Mouse (Mus musculus) adrenal gland, postnatal 25 days (tissue): ENCODE data around the gene Ppp1r13b. TPM values are rescaled to one million over a fixed set of nuclear protein-coding genes. Genes with fewer than 3 reads are reported as not detected.

ENCODE experiments used
- DNase-seq: peaks from one replicate; pipeline ENCODE4 v3.0.0; 2021; ENCODE audit warnings: mixed read lengths
- total RNA-seq: library from RNA; stranded (reverse); gene quantifications from 2 replicates; pipeline ENCODE4 v1.2.3, GENCODE M21; 2021

Ppp1r13b gene
- total RNA-seq, 1 experiment from 2014 or later, result 18.1 TPM

DNA sequence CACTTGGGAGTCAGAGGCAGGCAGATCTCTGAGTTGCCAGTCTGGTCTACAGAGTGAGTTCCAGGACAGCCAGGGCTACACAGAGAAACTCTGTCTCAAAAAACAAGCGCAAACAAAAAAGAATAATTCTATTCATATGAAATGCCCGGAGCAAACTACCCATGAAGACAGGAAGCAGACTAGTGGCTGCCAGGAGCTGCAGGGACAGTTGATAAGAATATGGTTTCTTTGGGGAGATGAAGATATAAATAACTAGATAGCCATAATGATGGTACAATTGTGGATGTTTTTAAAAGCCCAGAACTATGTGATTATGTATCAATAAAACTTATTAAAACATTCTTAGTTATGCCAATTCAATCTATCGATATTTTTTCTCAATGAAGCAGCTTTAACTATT, 25.9 kb downstream of the Ppp1r13b start:
- no peak for DNase-seq

GRCm38 (mm10) chr12:111878213-111878612, 29.7 kb downstream of the Ppp1r13b start:
- DNase-seq, result peak; percentile 89

DNA sequence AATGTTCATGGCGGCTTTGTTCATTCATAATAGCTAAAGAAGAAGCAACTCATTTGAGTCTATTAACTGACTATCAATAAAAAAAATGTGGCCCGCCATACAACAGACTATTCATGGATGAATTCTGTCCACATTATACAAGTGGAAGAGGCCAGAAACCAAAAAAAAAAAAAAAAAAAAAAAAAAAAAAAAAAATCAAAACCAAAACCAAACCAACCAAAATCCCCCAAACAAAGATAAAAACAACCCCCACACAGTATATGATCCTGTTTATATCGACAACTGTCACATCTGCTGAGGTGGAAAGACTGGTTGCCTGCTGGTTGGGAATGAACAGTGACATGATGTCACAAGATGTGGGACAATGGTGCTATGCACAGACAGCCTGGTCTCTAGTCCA, 32.4 kb downstream of the Ppp1r13b start:
- DNase-seq, result no peak

- DNase-seq, result no peak
Observed at GRCm38 (mm10) chr12:111874601-111875140, 33.2 kb downstream of the Ppp1r13b start.

DNA sequence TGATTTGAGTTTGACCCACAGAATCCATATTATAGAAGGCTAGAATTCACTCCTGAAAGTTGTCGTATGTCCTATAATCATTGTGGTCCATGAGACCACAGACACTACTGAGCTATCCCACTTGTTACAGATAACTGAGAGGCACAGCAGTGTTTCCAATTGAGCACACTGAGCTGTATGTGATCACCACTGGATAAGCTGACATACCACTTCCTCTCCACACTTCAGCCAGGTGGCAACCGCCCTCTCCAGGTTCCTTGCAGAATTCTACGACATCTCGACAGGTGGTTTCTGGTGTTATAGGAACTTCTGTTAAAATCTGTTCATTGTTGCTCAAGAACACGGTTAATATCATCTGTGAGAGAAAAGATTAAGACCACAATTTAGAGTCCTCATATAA, 35.8 kb downstream of the Ppp1r13b start:
- DNase-seq, result no peak

DNA sequence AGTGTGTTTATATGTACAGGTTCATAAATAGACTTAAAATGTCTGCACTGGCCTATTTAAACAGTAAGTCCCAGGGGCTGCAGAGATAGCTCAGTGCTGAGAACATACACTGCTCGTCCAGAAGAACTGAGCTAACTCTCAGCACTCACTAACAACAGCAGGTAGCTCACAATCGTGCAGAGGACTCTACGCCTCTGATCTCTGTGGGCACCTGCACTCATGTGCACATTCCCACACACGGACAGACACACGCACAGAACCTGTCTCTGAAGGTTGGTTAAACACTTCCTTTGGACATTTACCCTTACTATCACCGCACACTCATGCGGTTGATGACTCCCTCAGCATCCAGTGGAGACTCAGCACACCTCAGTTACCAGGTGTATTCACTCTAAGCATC, 37.1 kb downstream of the Ppp1r13b start:
- no peak for DNase-seq

GRCm38 (mm10) chr12:111869806-111870205, 38.1 kb downstream of the Ppp1r13b start:
- no peak for DNase-seq

DNA sequence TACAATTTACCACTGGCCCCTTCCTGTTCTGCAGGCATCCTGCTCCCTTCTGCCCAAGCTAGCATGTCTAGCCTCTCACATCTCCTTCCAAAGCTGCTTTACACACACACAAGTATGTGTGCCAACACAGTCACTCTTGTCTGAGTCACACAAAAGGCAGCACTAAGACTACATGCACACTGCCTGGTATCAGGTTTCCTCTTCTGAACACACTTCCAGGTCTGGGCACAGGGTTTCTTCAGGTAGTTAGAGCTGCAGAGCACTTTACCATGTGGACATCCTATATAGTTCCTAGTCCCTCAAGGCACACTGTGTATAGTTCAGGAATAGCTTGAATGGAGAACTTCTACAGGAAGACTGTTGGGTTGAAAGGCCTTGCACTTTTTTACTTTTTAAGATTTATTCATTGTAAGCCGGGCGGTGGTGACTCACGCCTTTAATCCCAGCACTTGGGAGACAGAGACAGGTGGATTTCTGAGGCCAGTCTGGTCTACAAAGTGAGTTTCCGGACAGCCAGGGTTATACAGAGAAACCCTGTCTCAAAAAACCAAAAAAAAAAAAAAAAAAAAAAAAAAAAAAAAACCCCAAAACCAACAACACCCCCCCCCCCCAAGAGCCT, 43.6 kb downstream of the Ppp1r13b start:
- DNase-seq, result peak; percentile 51

- no peak for DNase-seq
Observed at GRCm38 (mm10) chr12:111855448-111855847, 52.5 kb downstream of the Ppp1r13b start.

DNA sequence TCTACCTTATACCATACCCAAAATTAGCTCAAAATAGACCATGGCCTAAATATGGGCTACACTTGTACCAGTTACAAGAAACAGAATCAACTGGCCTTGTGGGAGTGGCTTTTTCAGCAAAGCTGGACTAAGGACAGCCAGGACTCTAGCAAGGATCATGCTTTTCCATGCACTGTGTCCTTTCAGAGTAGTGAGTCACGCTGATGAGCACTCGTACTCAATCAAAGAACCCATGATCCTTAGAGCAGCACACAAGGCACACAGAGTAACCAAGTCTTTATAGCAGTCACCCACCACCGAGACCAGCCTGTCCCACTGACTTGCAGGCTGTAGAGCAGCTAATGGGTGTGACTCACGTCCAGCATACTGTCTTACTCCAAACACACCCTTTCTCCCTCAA, 54.4 kb downstream of the Ppp1r13b start:
- DNase-seq, result no peak

DNA sequence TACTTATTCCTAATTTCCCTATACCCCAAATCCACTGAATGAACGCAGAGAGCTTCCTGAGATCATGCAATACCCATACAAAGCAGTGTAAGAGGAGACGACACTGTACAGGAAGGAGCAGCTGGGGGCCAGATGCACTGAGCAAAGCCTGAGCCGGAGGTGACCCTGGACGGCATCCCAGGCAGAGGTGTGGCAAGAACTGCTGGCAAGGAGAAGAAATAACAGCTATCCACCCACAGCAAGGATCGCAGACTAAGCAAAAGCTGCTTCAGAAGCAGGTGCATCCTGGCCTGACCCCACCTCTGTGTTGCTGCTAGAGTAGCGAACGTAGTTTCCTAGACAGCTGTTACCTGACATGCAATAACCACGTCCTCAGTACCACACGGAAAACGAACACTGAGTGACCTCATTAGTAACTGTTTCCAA, 54.9 kb downstream of the Ppp1r13b start:
- DNase-seq, result peak; percentile 49

- no peak for DNase-seq
Observed at GRCm38 (mm10) chr12:111851745-111852144, 56.2 kb downstream of the Ppp1r13b start.

DNA sequence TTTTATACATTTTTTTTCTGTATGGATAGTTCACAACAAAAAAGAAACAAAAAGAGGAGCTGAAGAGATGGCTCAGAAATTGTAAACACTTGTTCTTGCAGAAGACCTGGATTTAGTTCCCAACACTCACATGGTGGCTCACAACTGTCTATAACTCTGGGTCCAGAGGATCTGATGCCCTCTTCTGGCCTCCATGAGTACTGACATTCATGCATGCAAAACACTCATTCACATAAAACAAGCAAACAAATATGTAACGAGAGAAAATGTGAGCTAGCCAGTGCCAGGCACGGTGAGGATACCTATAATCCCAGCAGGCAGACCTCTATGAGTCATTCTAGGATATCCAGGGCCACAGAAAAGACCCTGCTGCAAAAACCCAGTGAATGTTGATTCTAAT, 56.7 kb downstream of the Ppp1r13b start:
- DNase-seq, result no peak

DNA sequence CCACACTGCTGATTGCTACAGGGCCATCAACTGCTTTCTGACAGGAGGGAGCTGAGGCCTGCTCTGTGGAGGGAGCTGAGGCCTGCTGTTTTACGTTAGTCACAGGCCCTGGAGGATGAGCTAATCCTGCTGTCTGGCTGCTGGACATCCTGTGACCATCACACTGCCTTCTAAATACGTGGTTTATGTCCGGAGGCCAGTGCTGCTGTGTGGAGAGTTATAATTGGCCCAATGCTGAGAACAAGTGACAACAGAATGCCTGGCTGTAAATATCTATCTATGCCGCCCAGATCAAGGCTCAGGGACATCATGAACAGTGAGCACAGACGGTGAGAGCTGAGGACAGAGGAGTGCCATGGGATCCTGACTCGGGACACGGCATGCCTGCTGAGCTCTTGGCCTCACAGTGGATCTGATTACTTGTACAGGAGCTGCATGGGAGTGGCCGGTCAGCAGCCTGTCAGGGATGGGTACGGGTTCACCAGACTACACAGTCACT, 59.6 kb downstream of the Ppp1r13b start:
- no peak for DNase-seq

GRCm38 (mm10) chr12:111846815-111847214, 61.1 kb downstream of the Ppp1r13b start:
- no peak for DNase-seq

GRCm38 (mm10) chr12:111845953-111846352, 62.0 kb downstream of the Ppp1r13b start:
- no peak for DNase-seq

DNA sequence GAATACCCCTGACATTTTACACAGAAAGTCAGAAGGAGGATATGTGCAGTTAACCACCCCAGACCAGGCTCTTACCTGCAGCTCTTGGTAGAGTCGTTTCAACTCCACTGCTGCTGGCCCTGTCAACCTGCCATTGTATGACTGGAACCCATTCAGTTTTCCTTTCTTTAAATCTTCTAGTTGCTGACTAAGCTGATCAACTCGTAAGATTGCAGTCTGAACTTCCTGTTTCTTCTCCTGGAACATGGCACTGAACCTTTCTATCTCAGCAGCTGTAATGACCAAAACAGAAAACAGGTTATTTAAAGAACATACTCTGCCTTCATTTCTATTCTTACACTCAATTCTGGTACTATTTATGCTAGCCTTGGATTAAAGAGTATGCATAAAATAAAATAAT, 64.4 kb downstream of the Ppp1r13b start:
- no peak for DNase-seq

- DNase-seq, result no peak
Observed at GRCm38 (mm10) chr12:111842565-111843433, 65.1 kb downstream of the Ppp1r13b start.

GRCm38 (mm10) chr12:111833457-111833856, 74.5 kb downstream of the Ppp1r13b start:
- no peak for DNase-seq

- DNase-seq, result no peak
Observed at GRCm38 (mm10) chr12:111832643-111833042, 75.3 kb downstream of the Ppp1r13b start.

GRCm38 (mm10) chr12:111830375-111830774, 77.5 kb downstream of the Ppp1r13b start:
- no peak for DNase-seq

- DNase-seq, result no peak
Observed at GRCm38 (mm10) chr12:111829954-111830353, 78.0 kb downstream of the Ppp1r13b start.

DNA sequence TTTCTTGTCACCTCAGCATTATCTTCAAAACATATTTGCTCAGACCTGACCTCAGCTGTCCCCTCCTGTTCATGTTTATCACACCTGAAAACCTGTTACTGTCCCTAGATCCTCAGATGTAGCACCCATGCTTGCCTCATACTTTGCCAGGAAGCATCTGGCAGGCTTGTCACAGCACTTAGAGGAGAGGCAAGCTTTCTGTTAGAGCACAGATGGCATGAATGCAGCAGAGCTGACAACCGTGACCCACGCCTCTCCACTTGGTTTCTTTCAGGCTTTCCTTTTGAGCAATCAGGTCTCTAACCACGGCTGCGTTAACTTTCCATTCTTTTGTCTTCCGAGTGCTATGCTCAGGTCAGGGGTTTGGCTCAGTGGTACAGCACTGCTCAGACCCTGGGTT, 78.5 kb downstream of the Ppp1r13b start:
- DNase-seq, result no peak
